11 mouse cellular contexts compared by ENCODE assay signal in the genomic region with DNA sequence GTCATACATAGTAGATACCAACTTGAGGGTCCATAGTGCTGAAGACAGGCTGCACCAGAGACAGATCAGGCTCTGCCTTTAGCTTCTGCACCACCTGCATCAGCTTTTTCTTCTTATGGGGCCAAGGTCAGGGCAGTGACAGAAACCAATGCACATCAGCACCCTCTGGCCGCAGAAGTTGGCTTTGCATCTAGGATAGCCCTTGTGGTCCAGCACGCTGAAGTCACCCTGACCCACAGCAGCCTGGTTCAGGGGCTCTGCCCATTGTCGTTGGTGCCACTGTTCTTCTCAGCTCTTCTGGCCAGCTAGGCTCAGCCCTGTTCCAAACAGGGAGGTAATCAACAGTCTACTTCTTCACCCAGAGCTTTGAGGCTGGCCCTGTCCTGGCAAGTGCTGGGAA.
DNase-seq lines count a peak whose midpoint lies in the region; ATAC-seq and TF ChIP-seq lines count a peak whose summit lies in the region.
"Had no signal": no experiment of that assay in that cellular context is flagged by ENCODE, and none has a peak within 500 bp of the region (broad histone marks: within the 10 kb centered on the region; RNA-seq: fewer than 3 reads in every experiment).

No protein-coding gene starts in this region.

- no peak overlapping the region for H3K4me3 ChIP-seq in gastrocnemius, adult 2 months
- H3K4me3 ChIP-seq in lung, adult 2 months (replicated peaks; ENCODE audit: extremely low read depth, low read depth, low read length): no peak overlapping the region
- no peak overlapping the region for H3K4me3 ChIP-seq in midbrain, embryonic 11.5 days (ENCODE audit: low read depth, low read length)
- no peak overlapping the region for H3K4me3 ChIP-seq in thymus, adult 2 months (ENCODE audit: control insufficient read depth, insufficient read depth, low read length)
- H3K4me3 ChIP-seq: midbrain, embryonic 10.5 days had no signal

- no peak for ATAC-seq in midbrain, embryonic 11.5 days (ENCODE audit: low FRiP score)
- ATAC-seq: hindbrain, embryonic 16.5 days had no signal

- H3K27ac ChIP-seq in gastrocnemius, adult 2 months: no peak overlapping the region
- no peak overlapping the region for H3K27ac ChIP-seq in midbrain, embryonic 11.5 days (ENCODE audit: low read depth, low read length)
- H3K27ac ChIP-seq in thymus, adult 2 months (ENCODE audit: control insufficient read depth, insufficient read depth, low read length): no peak overlapping the region
- H3K27ac ChIP-seq: midbrain, embryonic 10.5 days had no signal

- 54% methylated on average over 3 of the region's 3 CpGs for WGBS in lung, adult 2 months
- 76% methylated on average over 3 of the region's 3 CpGs for WGBS in midbrain, embryonic 11.5 days
- WGBS in thymus, adult 2 months: 75% methylated on average over 3 of the region's 3 CpGs

- TF ChIP-seq CTCF in gastrocnemius, adult 2 months (IDR thresholded peaks at IDR 0.05): peak; percentile 18; the same call in 1 of the 2 replicates
- peak; percentile 36; the same call in 1 of the 2 replicates for TF ChIP-seq CTCF in lung, adult 2 months (IDR thresholded peaks at IDR 0.05; ENCODE audit: insufficient read depth, low read length)
- TF ChIP-seq CTCF in thymus, adult 2 months (IDR thresholded peaks at IDR 0.05; ENCODE audit: borderline replicate concordance, control insufficient read depth, extremely low read depth, insufficient read depth, low read length, poor library complexity): no peak

- H3K9ac ChIP-seq in midbrain, embryonic 11.5 days (ENCODE audit: low read length): no peak overlapping the region

- DNase-seq in gastrocnemius, adult 2 months: peak; percentile 16
- DNase-seq in gastrocnemius, adult 18-20 months (ENCODE audit: low spot score): no peak
- no peak for DNase-seq in lung, adult 2 months
- DNase-seq in lung, postnatal 25 days (ENCODE audit: low spot score): no peak
- peak; percentile 6 to 10 for DNase-seq in adrenal gland, postnatal 36 days
- peak; percentile 22 for DNase-seq in retina, embryonic 14.5 days (ENCODE audit: low spot score)
- DNase-seq in midbrain, embryonic 11.5 days (ENCODE audit: low spot score, missing footprints): no peak
- no peak for DNase-seq in thymus, adult 2 months

- intact Hi-C loops in gastrocnemius, adult 2 months (cut with DNase I): no loop called here

- no peak for TF ChIP-seq POLR2A in lung, adult 2 months (IDR thresholded peaks at IDR 0.05; ENCODE audit: borderline replicate concordance, extremely low read depth, low read depth, low read length)
- TF ChIP-seq POLR2A in thymus, adult 2 months (IDR thresholded peaks at IDR 0.05; ENCODE audit: control insufficient read depth, extremely low read depth, insufficient read depth, low read length, poor library complexity): no peak

- no peak overlapping the region for H3K4me2 ChIP-seq in midbrain, embryonic 11.5 days

- H3K4me1 ChIP-seq in lung, adult 2 months (ENCODE audit: control insufficient read depth, insufficient read depth, low read length): no peaks in the 10 kb centered on the region
- no peaks in the 10 kb centered on the region for H3K4me1 ChIP-seq in midbrain, embryonic 11.5 days (ENCODE audit: control insufficient read depth, insufficient read depth, low read length)
- no peaks in the 10 kb centered on the region for H3K4me1 ChIP-seq in thymus, adult 2 months (replicated peaks; ENCODE audit: control insufficient read depth, insufficient read depth, low read length)
- H3K4me1 ChIP-seq: midbrain, embryonic 10.5 days had no signal

- no peaks in the 10 kb centered on the region for H3K27me3 ChIP-seq in midbrain, embryonic 11.5 days (ENCODE audit: control insufficient read depth, insufficient read depth, low read length)
- H3K27me3 ChIP-seq in thymus, adult 2 months (ENCODE audit: control insufficient read depth, insufficient read depth, low read length): no peaks in the 10 kb centered on the region
- H3K27me3 ChIP-seq: CH12.LX had no signal

- no peaks in the 10 kb centered on the region for H3K36me3 ChIP-seq in midbrain, embryonic 11.5 days (ENCODE audit: control insufficient read depth, insufficient read depth, low read length)
- H3K36me3 ChIP-seq in thymus, adult 2 months (ENCODE audit: control insufficient read depth, insufficient read depth, low read length): no peaks in the 10 kb centered on the region
- H3K36me3 ChIP-seq: midbrain, embryonic 10.5 days had no signal

- H3K9me3 ChIP-seq in midbrain, embryonic 11.5 days (ENCODE audit: control insufficient read depth, low read length): no peaks in the 10 kb centered on the region
- H3K9me3 ChIP-seq: midbrain, embryonic 10.5 days had no signal

Comparison
In these comparisons a context has a peak if more than half of its experiments do, and no peak if none do; other contexts are left out.
1. DNase-seq: peak in gastrocnemius, adult 2 months (single experiment), adrenal gland, postnatal 36 days (2 of 2) and retina, embryonic 14.5 days (single experiment); none in gastrocnemius, adult 18-20 months (single experiment), lung, adult 2 months (single experiment), lung, postnatal 25 days (single experiment), midbrain, embryonic 11.5 days (single experiment) and thymus, adult 2 months (single experiment).